Mouse (Mus musculus) heart, embryonic 16.5 days (tissue): ENCODE results near the gene Trim72. TPM values are rescaled to one million over a fixed set of nuclear protein-coding genes. Genes with fewer than 3 reads are reported as not detected.

ENCODE experiments used
- ATAC-seq: fragments of 200-750 bp; cut with Nextera tagmentation; replicated peaks from 2 replicates; pipeline ENCODE4 v1.8.0; 2017; ENCODE audit warnings: moderate number of reproducible peaks; ENCODE audit not compliant: insufficient read depth, low FRiP score; ENCODE audit errors: extremely low read depth
- H3K27ac ChIP-seq: fragments of 300-500 bp; sonication (generic); 2 replicates; pipeline ENCODE4 v1.5.1; 2014; ENCODE audit warnings: mild to moderate bottlenecking, low read length, control low read depth, moderate library complexity
- H3K27me3 ChIP-seq: fragments of 300-500 bp; sonication (generic); 2 replicates; pipeline ENCODE4 v1.6.1; 2014; ENCODE audit warnings: low read length, mixed read lengths; ENCODE audit not compliant: control insufficient read depth, insufficient read depth
- H3K36me3 ChIP-seq: fragments of 300-500 bp; sonication (generic); 2 replicates; pipeline ENCODE4 v1.6.1; 2014; ENCODE audit not compliant: control insufficient read depth, insufficient read depth
- H3K4me1 ChIP-seq: fragments of 300-500 bp; sonication (generic); 2 replicates; pipeline ENCODE4 v1.6.1; 2014; ENCODE audit warnings: low read length, mixed read lengths; ENCODE audit not compliant: control insufficient read depth, insufficient read depth
- H3K4me2 ChIP-seq: fragments of 300-500 bp; sonication (generic); 2 replicates; pipeline ENCODE4 v1.6.1; 2014; ENCODE audit warnings: low read depth, mild to moderate bottlenecking, control low read depth, low read length
- H3K4me3 ChIP-seq: fragments of 300-500 bp; sonication (generic); 2 replicates; pipeline ENCODE4 v1.5.1; 2014; ENCODE audit warnings: mild to moderate bottlenecking, control low read depth, low read length
- H3K9ac ChIP-seq: fragments of 300-500 bp; sonication (generic); 2 replicates; pipeline ENCODE4 v1.6.1; 2014; ENCODE audit warnings: low read length, control low read depth
- H3K9me3 ChIP-seq: fragments of 300-500 bp; sonication (generic); replicated peaks from 2 replicates; pipeline ENCODE4 v1.6.1; 2016; ENCODE audit warnings: low read length; ENCODE audit not compliant: control insufficient read depth
- WGBS: fragments of 180-500 bp; shearing (Covaris S2); extraction: QIAGEN DNeasy Blood & Tissue Kit; methylation state at CpG from one replicate; pipeline ENCODE4 v1.1.7; 2014; 5-methylcytosine and 5-hydroxymethylcytosine counted together
- polyA plus RNA-seq: library from polyadenylated mRNA; unstranded; fragments of >200 nt; fragmentation: Nextera tagmentation; extraction: Ambion mirVana; gene quantifications from 2 replicates; pipeline ENCODE4 v1.2.1, GENCODE M21; 2015

Gene Trim72
- polyA plus RNA-seq = 0.84 and 1.0 TPM in 2 replicates

- H3K4me2 ChIP-seq = peak within 1 kb of the TSS; percentile 41
- peak; percentile 56; the same call in 1 of the 2 replicates for ATAC-seq
- H3K9me3 ChIP-seq = no peaks in the 10 kb centered on the region
- 53% methylated on average over 2 of the region's 2 CpGs for WGBS
- H3K27ac ChIP-seq = peak within 1 kb of the TSS; percentile 31; the same call in 1 of the 2 replicates
- H3K9ac ChIP-seq = peak within 1 kb of the TSS; percentile 41
- no peaks in the 10 kb centered on the region for H3K27me3 ChIP-seq
- H3K4me3 ChIP-seq = no peak within 1 kb of the TSS
- peaks cover 22% of the 10 kb centered on the region for H3K4me1 ChIP-seq
- H3K36me3 ChIP-seq = no peaks in the 10 kb centered on the region
Measured at GRCm38 (mm10) chr7:128003688-128004087, at the start of gene Trim72. TSS of gene Trim72 (plus strand) at chr7:128003949.

GRCm38 (mm10) chr7:127959364-127959763, 44.4 kb upstream of the Trim72 start:
- Histone ChIP-seq H3K36me3 (no peaks in the 10 kb centered on the region), H3K4me1 (no peaks in the 10 kb centered on the region), H3K27ac (no peak overlapping the region), H3K4me2 (no peak overlapping the region), H3K27me3 (no peaks in the 10 kb centered on the region), H3K9me3 (0 out of 2 replicates have a peak, but pooled peaks cover 3% of the 10 kb centered on the region), H3K9ac (no peak overlapping the region), H3K4me3 (no peak overlapping the region)
- ATAC-seq = no peak
- 59% methylated on average over 5 of the region's 5 CpGs for WGBS

- Histone ChIP-seq H3K27ac (peak overlapping the region; percentile 94), H3K9ac (peak overlapping the region; percentile 95), H3K9me3 (no peaks in the 10 kb centered on the region), H3K4me1 (peaks cover 16% of the 10 kb centered on the region), H3K4me3 (peak overlapping the region; percentile 85), H3K4me2 (peak overlapping the region; percentile 67), H3K27me3 (no peaks in the 10 kb centered on the region), H3K36me3 (peaks cover 16% of the 10 kb centered on the region)
- ATAC-seq = no peak
- WGBS = 10% methylated on average over 10 of the region's 10 CpGs
Measured at GRCm38 (mm10) chr7:127966371-127966918, 37.3 kb upstream of the Trim72 start.

- H3K4me2 ChIP-seq = peak within 1 kb of the TSS; percentile 82
- H3K27me3 ChIP-seq = no peaks in the 10 kb centered on the region
- H3K9me3 ChIP-seq = no peaks in the 10 kb centered on the region
- H3K4me1 ChIP-seq = peaks cover 16% of the 10 kb centered on the region
- H3K4me3 ChIP-seq = peak within 1 kb of the TSS; percentile 85
- H3K9ac ChIP-seq = peak within 1 kb of the TSS; percentile 95
- H3K27ac ChIP-seq = peak within 1 kb of the TSS; percentile 94
- WGBS = under 1% methylated on average over 85 of the region's 92 CpGs
- H3K36me3 ChIP-seq = peaks cover 23% of the 10 kb centered on the region
- ATAC-seq = peak; percentile 93
Measured at GRCm38 (mm10) chr7:127967004-127967921, 36.5 kb upstream of the Trim72 start, which contains the start of gene Fus. TSS of gene Fus (plus strand) at chr7:127967457.

- H3K9me3 ChIP-seq = no peaks in the 10 kb centered on the region
- ATAC-seq = peak; percentile 47
- H3K4me2 ChIP-seq = peak overlapping the region; percentile 82
- under 1% methylated on average over 40 of the region's 42 CpGs for WGBS
- H3K4me3 ChIP-seq = peak overlapping the region; percentile 85
- H3K27ac ChIP-seq = peak overlapping the region; percentile 94
- H3K27me3 ChIP-seq = no peaks in the 10 kb centered on the region
- H3K36me3 ChIP-seq = peaks cover 30% of the 10 kb centered on the region
- peak overlapping the region; percentile 95 for H3K9ac ChIP-seq
- peaks cover 16% of the 10 kb centered on the region for H3K4me1 ChIP-seq
Measured at GRCm38 (mm10) chr7:127967922-127968828, 35.6 kb upstream of the Trim72 start.

- H3K4me2 ChIP-seq = no peak overlapping the region
- no peak for ATAC-seq
- no peaks in the 10 kb centered on the region for H3K9me3 ChIP-seq
- 82% methylated on average over 2 of the region's 2 CpGs for WGBS
- no peak overlapping the region for H3K4me3 ChIP-seq
- H3K36me3 ChIP-seq = peaks cover 82% of the 10 kb centered on the region
- peaks cover 13% of the 10 kb centered on the region for H3K4me1 ChIP-seq
- H3K27ac ChIP-seq = no peak overlapping the region
- H3K9ac ChIP-seq = no peak overlapping the region
- no peaks in the 10 kb centered on the region for H3K27me3 ChIP-seq
Measured at GRCm38 (mm10) chr7:127974413-127974930, 29.3 kb upstream of the Trim72 start.

- Histone ChIP-seq H3K9ac (no peak overlapping the region), H3K36me3 (peaks cover 89% of the 10 kb centered on the region), H3K9me3 (no peaks in the 10 kb centered on the region), H3K4me3 (no peak overlapping the region), H3K4me2 (no peak overlapping the region), H3K4me1 (peaks cover 6% of the 10 kb centered on the region), H3K27ac (no peak overlapping the region), H3K27me3 (no peaks in the 10 kb centered on the region)
- WGBS = 98% methylated on average over 2 of the region's 2 CpGs
- ATAC-seq = no peak
Measured at GRCm38 (mm10) chr7:127978856-127979255, 24.9 kb upstream of the Trim72 start.

GRCm38 (mm10) chr7:127980606-127981005, 23.1 kb upstream of the Trim72 start:
- no peaks in the 10 kb centered on the region for H3K4me1 ChIP-seq
- H3K9me3 ChIP-seq = no peaks in the 10 kb centered on the region
- no peak overlapping the region for H3K4me2 ChIP-seq
- no peak overlapping the region for H3K4me3 ChIP-seq
- ATAC-seq = no peak
- no peaks in the 10 kb centered on the region for H3K27me3 ChIP-seq
- H3K9ac ChIP-seq = no peak overlapping the region
- WGBS = 82% methylated on average over 3 of the region's 3 CpGs
- peaks cover 87% of the 10 kb centered on the region for H3K36me3 ChIP-seq
- H3K27ac ChIP-seq = no peak overlapping the region
